ENCODE assay signal across 26 mouse cellular contexts in genomic region chr9:111523111-111523510, GRCm38 (mm10).
DNase-seq lines count a peak whose midpoint lies in the region; ATAC-seq and TF ChIP-seq lines count a peak whose summit lies in the region.
"Had no signal": no experiment of that assay in that cellular context is flagged by ENCODE, and none has a peak within 500 bp of the region (broad histone marks: within the 10 kb centered on the region; RNA-seq: fewer than 3 reads in every experiment).

No protein-coding gene starts in this region.

- WGBS in hindbrain, embryonic 12.5 days = 91% methylated on average over 11 of the region's 11 CpGs
- WGBS in midbrain, embryonic 15.5 days = 92% methylated on average over 11 of the region's 11 CpGs

- H3K4me1 ChIP-seq in E14TG2a.4 (replicated peaks; ENCODE audit: low read depth, low read length) = peaks cover 46% of the 10 kb centered on the region
- H3K4me1 ChIP-seq in hindbrain, embryonic 12.5 days = no peaks in the 10 kb centered on the region
- no peaks in the 10 kb centered on the region for H3K4me1 ChIP-seq in midbrain, embryonic 15.5 days
- H3K4me1 ChIP-seq: forebrain, embryonic 10.5 days; forebrain, embryonic 13.5 days; heart, embryonic 12.5 days; heart, embryonic 15.5 days; hindbrain, embryonic 15.5 days; intestine, embryonic 15.5 days had no signal

- DNase-seq in 3134 (ENCODE audit: extremely low read depth, insufficient read length, low spot score) (peak; percentile 71), MN1 (ENCODE audit: low spot score) (peak; percentile 64), ZHBTc4 (ENCODE audit: low read depth, low spot score) (peak; percentile 92)
- no peak for DNase-seq in thymus, postnatal 10 days (ENCODE audit: low spot score in 2 of 2)
- DNase-seq: adrenal gland, postnatal 10 days; adrenal gland, postnatal 36 days; cerebellum, adult 18-20 months; cerebellum, adult 9-10 months; cerebellum, postnatal 14 days; gastrocnemius, postnatal 10 days; gastrocnemius, postnatal 36 days; heart, adult 18-20 months; heart, postnatal 10 days; heart, postnatal 36 days; kidney, adult 11 months had no signal

- H3K27me3 ChIP-seq in E14TG2a.4 (ENCODE audit: insufficient read depth, low read length) = no peaks in the 10 kb centered on the region
- H3K27me3 ChIP-seq in hindbrain, embryonic 12.5 days = no peaks in the 10 kb centered on the region
- no peaks in the 10 kb centered on the region for H3K27me3 ChIP-seq in midbrain, embryonic 15.5 days (replicated peaks)
- H3K27me3 ChIP-seq: forebrain, embryonic 13.5 days; heart, embryonic 12.5 days; heart, embryonic 15.5 days; hindbrain, embryonic 15.5 days; intestine, embryonic 15.5 days; Patski had no signal

- H3K36me3 ChIP-seq in E14TG2a.4 (ENCODE audit: insufficient read depth, low read length) = peaks cover 20% of the 10 kb centered on the region
- no peaks in the 10 kb centered on the region for H3K36me3 ChIP-seq in hindbrain, embryonic 12.5 days
- no peaks in the 10 kb centered on the region for H3K36me3 ChIP-seq in midbrain, embryonic 15.5 days (replicated peaks)
- H3K36me3 ChIP-seq: forebrain, embryonic 10.5 days; heart, embryonic 12.5 days; heart, embryonic 15.5 days; hindbrain, embryonic 15.5 days; intestine, embryonic 15.5 days had no signal

- H3K9ac ChIP-seq in hindbrain, embryonic 12.5 days = no peak overlapping the region
- no peak overlapping the region for H3K9ac ChIP-seq in midbrain, embryonic 15.5 days
- H3K9ac ChIP-seq: forebrain, embryonic 13.5 days; heart, embryonic 12.5 days; heart, embryonic 15.5 days; hindbrain, embryonic 15.5 days; intestine, embryonic 15.5 days had no signal

- peak overlapping the region; percentile 93 for H3K4me3 ChIP-seq in E14TG2a.4 (replicated peaks; ENCODE audit: low read length)
- H3K4me3 ChIP-seq in hindbrain, embryonic 12.5 days = no peak overlapping the region
- no peak overlapping the region for H3K4me3 ChIP-seq in midbrain, embryonic 15.5 days
- H3K4me3 ChIP-seq: forebrain, embryonic 10.5 days; forebrain, embryonic 13.5 days; heart, embryonic 12.5 days; heart, embryonic 15.5 days; hindbrain, embryonic 15.5 days; intestine, embryonic 15.5 days had no signal

- no peaks in the 10 kb centered on the region for H3K9me3 ChIP-seq in E14TG2a.4 (ENCODE audit: low read length)
- no peaks in the 10 kb centered on the region for H3K9me3 ChIP-seq in hindbrain, embryonic 12.5 days (replicated peaks)
- no peaks in the 10 kb centered on the region; the same call in 1 of the 2 replicates for H3K9me3 ChIP-seq in midbrain, embryonic 15.5 days
- H3K9me3 ChIP-seq: forebrain, embryonic 10.5 days; forebrain, embryonic 13.5 days; heart, embryonic 15.5 days; hindbrain, embryonic 15.5 days; intestine, embryonic 15.5 days had no signal

- H3K27ac ChIP-seq in hindbrain, embryonic 12.5 days = no peak overlapping the region
- no peak overlapping the region for H3K27ac ChIP-seq in midbrain, embryonic 15.5 days
- H3K27ac ChIP-seq: forebrain, embryonic 10.5 days; forebrain, embryonic 13.5 days; heart, embryonic 15.5 days; hindbrain, embryonic 15.5 days; intestine, embryonic 15.5 days had no signal

- H3K4me2 ChIP-seq in hindbrain, embryonic 12.5 days (replicated peaks) = no peak overlapping the region
- no peak overlapping the region for H3K4me2 ChIP-seq in midbrain, embryonic 15.5 days
- H3K4me2 ChIP-seq: forebrain, embryonic 13.5 days; heart, embryonic 12.5 days; heart, embryonic 15.5 days; hindbrain, embryonic 15.5 days; intestine, embryonic 15.5 days had no signal

- ATAC-seq in hindbrain, embryonic 12.5 days (ENCODE audit: low FRiP score) = no peak
- no peak for ATAC-seq in midbrain, embryonic 15.5 days (replicated peaks)
- ATAC-seq: forebrain, embryonic 13.5 days; forebrain, embryonic 16.5 days; intestine, embryonic 15.5 days; Patski had no signal

- TF ChIP-seq CTCF in E14TG2a.4 (conservative IDR thresholded peaks at IDR 0.05; ENCODE audit: low read length) = no peak

Comparison
In these comparisons a context has a peak if more than half of its experiments do, and no peak if none do; other contexts are left out.
1. DNase-seq: peak in 3134 (single experiment), MN1 (single experiment) and ZHBTc4 (single experiment); none in thymus, postnatal 10 days (0 of 2).